ENCODE assay signal across 9 mouse cellular contexts in genomic region chr2:165473003-165473402, GRCm38 (mm10). TPM values are rescaled to one million over a fixed set of nuclear protein-coding genes. Genes with fewer than 3 reads are reported as not detected.
A peak's percentile ranks its signal among the peaks of the same experiment; 100 is the strongest.
DNase-seq lines count a peak whose midpoint lies in the region; ATAC-seq and TF ChIP-seq lines count a peak whose summit lies in the region.
"Had no signal": no experiment of that assay in that cellular context is flagged by ENCODE, and none has a peak within 500 bp of the region (broad histone marks: within the 10 kb centered on the region; RNA-seq: fewer than 3 reads in every experiment).

Gene Slc13a3, minus strand, starts transcription at chr2:165473230.

- no peaks in the 10 kb centered on the region for H3K36me3 ChIP-seq in embryonic facial prominence, embryonic 15.5 days
- H3K36me3 ChIP-seq in liver, embryonic 15.5 days (replicated peaks) = no peaks in the 10 kb centered on the region

- H3K9me3 ChIP-seq in embryonic facial prominence, embryonic 15.5 days (replicated peaks) = no peaks in the 10 kb centered on the region
- H3K9me3 ChIP-seq in liver, embryonic 15.5 days (replicated peaks) = no peaks in the 10 kb centered on the region

- peak; percentile 42 for TF ChIP-seq CTCF in layer of hippocampus, adult 2 months (conservative IDR thresholded peaks at IDR 0.05)

- ATAC-seq in embryonic facial prominence, embryonic 15.5 days (ENCODE audit: insufficient number of reproducible peaks, low FRiP score, low TSS enrichment, low read depth) = no peak
- ATAC-seq in liver, embryonic 15.5 days (ENCODE audit: insufficient read depth) = no peak

- peak within 1 kb of the TSS; percentile 47 for H3K4me3 ChIP-seq in layer of hippocampus, adult 2 months
- H3K4me3 ChIP-seq in embryonic facial prominence, embryonic 15.5 days (replicated peaks) = peak within 1 kb of the TSS; percentile 17
- H3K4me3 ChIP-seq in liver, embryonic 15.5 days (replicated peaks) = peak within 1 kb of the TSS; percentile 37

- 2% methylated on average over 35 of the region's 35 CpGs for WGBS in embryonic facial prominence, embryonic 15.5 days
- whole genome bisulfite sequencing in liver, embryonic 15.5 days (ENCODE audit: insufficient replicate concordance) = 3% methylated on average over 30 of the region's 35 CpGs

- H3K9ac ChIP-seq in embryonic facial prominence, embryonic 15.5 days = no peak within 1 kb of the TSS
- H3K9ac ChIP-seq in liver, embryonic 15.5 days = no peak within 1 kb of the TSS

- no peak for DNase-seq in layer of hippocampus, adult 2 months (ENCODE audit: low spot score in 2 of 2)
- no peak for DNase-seq in layer of hippocampus, adult 11-12 months (ENCODE audit: low spot score)
- DNase-seq in kidney, adult 9 months = peak; percentile 77
- no peak for DNase-seq in thymus, postnatal 36 days
- DNase-seq in cerebellum, adult 9-11 months = no peak
- DNase-seq in thymus, postnatal 10 days (ENCODE audit: low spot score in 2 of 2) = no peak

- peaks cover 33% of the 10 kb centered on the region for H3K27me3 ChIP-seq in embryonic facial prominence, embryonic 15.5 days
- peaks cover 21% of the 10 kb centered on the region for H3K27me3 ChIP-seq in liver, embryonic 15.5 days

- H3K27ac ChIP-seq in layer of hippocampus, adult 2 months = no peak within 1 kb of the TSS
- no peak within 1 kb of the TSS for H3K27ac ChIP-seq in embryonic facial prominence, embryonic 15.5 days (replicated peaks)
- H3K27ac ChIP-seq in liver, embryonic 15.5 days (replicated peaks) = no peak within 1 kb of the TSS
- H3K27ac ChIP-seq: macrophage had no signal

- peaks cover 4% of the 10 kb centered on the region for H3K4me1 ChIP-seq in embryonic facial prominence, embryonic 15.5 days
- peaks cover 10% of the 10 kb centered on the region for H3K4me1 ChIP-seq in liver, embryonic 15.5 days (replicated peaks)

- H3K4me2 ChIP-seq in embryonic facial prominence, embryonic 15.5 days (replicated peaks) = peak within 1 kb of the TSS; percentile 28
- peak within 1 kb of the TSS; percentile 43 for H3K4me2 ChIP-seq in liver, embryonic 15.5 days

RNA-seq across cellular contexts. Expression of gene Slc13a3, which starts in this region (rescaled TPM):
- 10 to 100 TPM in 1 of 2 experiments, 1 to 10 TPM in 1; 8.7 to 11.3 TPM for total RNA-seq in layer of hippocampus, adult 2 months (2021)
- 0.83 and 0.89 TPM in 2 replicates for polyA plus RNA-seq in embryonic facial prominence, embryonic 15.5 days (2015; fragmentation: Nextera tagmentation; extraction: Ambion mirVana)
- polyA plus RNA-seq in liver, embryonic 15.5 days (2015; fragmentation: Nextera tagmentation; extraction: Ambion mirVana) = 11.9 and 16.6 TPM in 2 replicates
